Mouse (Mus musculus) embryo, embryonic 10.5 days (tissue): ENCODE results near the gene Myo1f.

Experiments used
- DNase-seq: peaks from one replicate; pipeline ENCODE4 v3.0.0-alpha.2; 2015; ENCODE audit warnings: low spot score

Gene Myo1f

DNA sequence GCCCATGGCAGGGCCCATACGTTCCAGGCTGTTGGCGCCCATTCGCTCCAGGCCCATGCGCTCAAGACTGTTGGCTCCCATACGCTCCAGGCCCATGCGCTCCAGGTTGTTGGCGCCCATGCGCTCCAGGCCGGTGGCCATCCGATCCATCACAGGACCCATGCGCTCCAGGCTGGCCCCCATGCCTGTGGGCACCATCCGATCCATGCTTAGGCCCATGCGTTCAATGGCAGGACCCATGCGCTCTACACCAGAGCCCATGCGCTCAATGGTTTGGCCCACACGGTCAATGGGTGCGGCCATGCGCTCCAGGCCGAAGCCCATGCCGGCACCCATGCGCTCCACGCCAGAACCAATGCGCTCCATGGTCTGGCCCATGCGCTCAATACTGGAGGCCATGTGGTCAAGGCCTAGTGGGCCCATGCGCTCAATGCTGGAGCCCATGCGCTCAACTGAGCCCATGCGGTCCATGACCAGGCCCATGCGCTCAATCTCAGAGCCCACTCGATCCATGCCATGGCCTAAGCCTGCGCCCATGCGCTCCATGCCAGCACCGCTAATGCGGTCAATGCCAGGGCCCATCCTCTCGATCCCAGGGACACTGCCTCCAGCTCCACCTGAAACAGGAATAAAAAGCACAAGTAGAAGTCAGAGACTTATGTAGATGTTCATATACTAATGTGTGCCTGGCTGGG is 94.4 kb downstream of the Myo1f start:
- DNase-seq: no peak
